Mouse (Mus musculus) splenic B cell, adult 2 months (primary cell): ENCODE measurements around the gene Nat8l.
"Not testable (repeated sequence)": the region's sequence is repeated elsewhere in the genome, so short reads cannot be mapped to it uniquely, and the experiment has no call there.

Source experiments
- DNase-seq: peaks from one replicate; pipeline ENCODE4 v3.0.0-alpha.2; 2011; ENCODE audit warnings: low read depth, low spot score
- H3K27me3 ChIP-seq: 2 replicates; pipeline ENCODE4 v1.6.1; 2012; ENCODE audit warnings: mild to moderate bottlenecking, low read length, moderate library complexity, mixed read lengths; ENCODE audit not compliant: control insufficient read depth, poor library complexity, insufficient read depth, severe bottlenecking
- H3K36me3 ChIP-seq: 2 replicates; pipeline ENCODE4 v1.6.1; 2012; ENCODE audit warnings: mild to moderate bottlenecking, low read length, moderate library complexity, mixed read lengths; ENCODE audit not compliant: control insufficient read depth, poor library complexity, insufficient read depth, severe bottlenecking

The Nat8l gene

DNA sequence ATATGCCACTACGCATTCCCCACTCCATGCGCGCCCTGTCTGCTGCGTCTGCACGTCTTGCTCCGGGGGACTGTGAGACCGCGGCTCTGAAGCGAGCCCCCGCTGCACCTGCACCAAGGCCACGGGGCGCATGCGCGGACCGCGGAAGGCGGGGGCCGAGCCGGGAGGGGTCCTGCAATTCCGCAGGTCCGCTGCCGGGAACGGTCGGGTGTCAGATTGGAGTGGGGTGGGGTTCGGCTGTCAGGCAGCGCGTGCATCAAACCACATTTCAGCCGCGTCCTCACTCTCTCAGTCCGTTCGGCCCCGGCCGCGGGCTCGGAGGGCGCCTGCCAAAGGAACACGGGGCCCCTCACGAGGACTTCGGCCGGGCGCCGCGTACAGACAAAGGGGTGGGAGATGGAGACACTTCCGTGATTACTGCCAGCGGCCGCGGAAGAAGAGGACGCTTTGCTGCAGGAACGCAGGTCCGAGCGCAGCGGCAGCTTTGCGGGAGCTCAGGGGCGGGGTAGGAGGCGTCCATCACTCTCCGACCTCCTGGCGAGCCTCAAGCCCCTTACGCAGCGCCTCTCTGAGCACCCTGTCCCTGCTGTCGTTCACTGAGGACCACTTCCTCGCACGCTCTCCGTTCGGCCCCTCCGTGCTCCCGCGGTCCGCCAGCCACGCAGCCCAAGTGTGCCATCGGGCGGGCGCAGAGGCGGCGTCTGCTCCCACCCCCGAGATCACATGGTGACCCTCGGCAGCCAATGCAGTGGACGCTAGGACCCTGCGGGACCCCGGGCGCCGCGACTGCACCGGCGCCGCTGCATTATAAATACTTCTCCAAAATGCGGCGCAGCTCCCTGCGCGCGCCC is at the start of gene Nat8l:
Nat8l (plus strand) TSS at position 142 of the 851 bp plus-strand sequence.
- Histone ChIP-seq H3K27me3 (no peaks in the 10 kb centered on the region), H3K36me3 (no peaks in the 10 kb centered on the region)
- DNase-seq = peak; percentile 44

DNA sequence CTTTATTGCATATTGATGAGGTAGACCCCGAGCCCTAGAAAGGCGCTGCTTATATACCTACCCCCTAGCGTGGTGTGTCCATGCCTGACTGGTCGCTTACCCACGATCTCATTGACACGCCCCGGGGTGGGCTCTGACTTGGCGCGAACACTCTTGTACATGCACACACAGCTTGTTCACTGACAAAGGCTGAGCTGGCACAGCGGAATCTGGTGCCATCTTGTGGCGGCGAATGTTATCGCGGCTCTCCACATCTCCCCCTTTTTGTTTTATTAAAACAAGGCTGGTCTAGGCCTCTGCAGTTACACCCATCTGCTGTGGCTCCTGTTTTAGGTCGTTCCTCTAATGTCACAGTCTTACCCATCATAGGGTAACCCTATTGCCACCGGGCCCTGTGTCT is 48.7 kb upstream of the Nat8l start:
- not testable (repeated sequence) for H3K36me3 ChIP-seq, H3K27me3 ChIP-seq, DNase-seq

DNA sequence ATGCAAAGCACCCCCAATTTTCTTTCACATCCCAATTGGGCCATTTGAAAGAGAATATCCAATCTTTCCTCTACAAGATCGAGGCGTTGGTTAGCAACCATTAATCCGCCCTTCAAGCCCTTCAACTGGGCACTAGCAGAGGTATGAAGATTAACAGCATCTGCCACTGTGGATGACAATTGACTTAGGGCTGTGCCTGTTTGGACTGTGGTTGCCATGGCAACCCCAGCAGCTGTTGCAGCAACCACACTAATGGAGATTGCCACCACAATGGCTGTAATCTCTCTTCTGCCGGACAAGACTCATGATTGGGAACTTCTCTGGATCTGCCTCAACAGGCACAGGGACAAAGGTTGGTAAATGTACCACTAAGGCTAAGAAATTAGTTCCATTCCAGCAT is 47.5 kb upstream of the Nat8l start:
- Histone ChIP-seq H3K36me3 (no peaks in the 10 kb centered on the region), H3K27me3 (no peaks in the 10 kb centered on the region)
- DNase-seq = no peak

DNA sequence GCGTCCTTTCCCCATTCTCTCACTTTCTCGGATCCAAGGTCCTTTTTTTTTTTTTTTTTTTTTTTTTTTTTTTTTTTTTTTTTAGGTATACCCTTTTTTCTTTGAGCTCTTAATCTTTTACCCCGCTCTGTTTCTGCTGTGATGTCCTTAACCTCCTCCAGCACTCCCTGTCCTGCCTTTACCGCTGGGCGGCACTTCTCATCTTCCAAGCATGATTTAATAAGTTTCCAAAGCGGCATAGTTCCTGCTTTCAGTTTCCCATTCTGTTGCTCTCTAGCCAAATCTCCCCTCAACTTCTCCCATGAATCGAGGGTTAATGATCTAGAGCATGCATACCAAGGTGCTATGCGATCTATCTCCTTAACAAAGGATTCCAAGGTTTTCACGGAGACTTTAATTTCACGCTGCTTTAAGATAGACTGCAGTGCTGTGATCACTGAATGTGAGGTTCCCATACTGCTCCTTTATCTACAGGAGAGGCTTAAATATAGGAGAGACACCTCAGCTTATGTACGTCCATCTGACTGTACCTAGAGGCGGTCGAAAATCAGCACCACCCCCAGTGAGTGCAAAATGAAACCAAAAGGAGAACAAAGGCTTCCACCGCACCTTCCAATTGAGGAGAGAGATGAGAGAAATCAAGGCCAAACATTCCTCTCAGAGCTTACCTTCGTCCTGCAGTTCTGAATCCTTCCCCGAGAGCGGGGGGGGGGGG is 42.2 kb upstream of the Nat8l start:
- no peak for DNase-seq
- Histone ChIP-seq H3K36me3 (no peaks in the 10 kb centered on the region), H3K27me3 (no peaks in the 10 kb centered on the region)

DNA sequence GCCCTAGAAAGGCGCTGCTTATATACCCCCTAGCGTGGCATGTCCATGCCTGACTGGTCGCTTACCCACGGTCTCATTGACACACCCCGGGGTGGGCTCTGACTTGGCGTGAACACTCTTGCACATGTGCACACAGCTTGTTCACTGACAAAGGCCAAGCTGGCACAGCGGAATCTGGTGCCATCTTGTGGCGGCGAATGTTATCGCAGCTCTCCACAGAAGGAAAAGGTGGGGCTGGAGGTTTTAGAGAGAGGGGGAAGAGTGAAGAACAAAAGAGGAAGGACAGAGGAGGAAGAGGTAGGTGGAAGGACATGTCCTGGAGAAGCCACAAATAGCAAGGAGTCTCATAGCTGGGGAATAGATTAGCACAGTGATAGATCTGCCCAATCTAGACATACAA is 41.4 kb upstream of the Nat8l start:
- Histone ChIP-seq H3K36me3 (no peaks in the 10 kb centered on the region), H3K27me3 (no peaks in the 10 kb centered on the region)
- peak; percentile 82 for DNase-seq

DNA sequence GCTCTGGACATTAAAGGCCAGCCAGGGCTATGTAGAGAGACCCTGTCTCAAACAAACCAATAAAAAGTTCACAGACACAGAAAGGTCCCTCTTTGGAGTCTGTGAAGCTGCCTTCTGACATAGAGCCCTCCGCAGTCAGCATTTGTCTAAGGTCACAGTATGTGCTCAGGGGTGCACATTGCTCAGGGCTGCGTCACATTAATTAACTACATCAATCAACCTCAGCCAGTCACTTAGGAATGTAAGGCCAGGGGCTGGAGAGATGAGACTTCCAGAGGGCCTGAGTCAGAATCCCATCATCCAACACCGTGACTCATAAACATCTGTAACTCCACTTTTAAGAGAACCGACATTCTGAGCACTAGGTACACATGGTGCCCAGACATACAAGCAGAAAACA is 39.9 kb upstream of the Nat8l start:
- H3K27me3 ChIP-seq = no peaks in the 10 kb centered on the region
- no peaks in the 10 kb centered on the region for H3K36me3 ChIP-seq
- no peak for DNase-seq

DNA sequence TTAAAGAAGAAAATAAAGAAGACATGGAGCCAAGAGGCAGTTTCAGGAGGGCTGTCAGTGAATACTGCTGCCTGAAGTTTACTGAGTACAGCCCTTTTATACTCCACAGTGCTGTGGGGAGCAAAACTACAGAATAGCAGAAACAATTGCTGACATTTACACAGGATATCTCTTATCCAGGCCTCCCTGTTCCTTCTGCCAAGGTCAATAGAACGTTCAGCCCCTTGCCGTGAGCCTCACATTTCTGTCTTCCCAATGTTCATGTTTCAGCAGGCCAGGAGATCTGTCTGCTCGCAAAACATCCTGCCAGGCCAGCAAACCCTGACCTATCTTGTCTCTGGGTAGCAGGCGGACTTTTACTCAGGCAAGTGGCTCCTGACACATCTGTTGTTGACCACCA is 36.4 kb upstream of the Nat8l start:
- DNase-seq = no peak
- Histone ChIP-seq H3K36me3 (no peaks in the 10 kb centered on the region), H3K27me3 (no peaks in the 10 kb centered on the region)

DNA sequence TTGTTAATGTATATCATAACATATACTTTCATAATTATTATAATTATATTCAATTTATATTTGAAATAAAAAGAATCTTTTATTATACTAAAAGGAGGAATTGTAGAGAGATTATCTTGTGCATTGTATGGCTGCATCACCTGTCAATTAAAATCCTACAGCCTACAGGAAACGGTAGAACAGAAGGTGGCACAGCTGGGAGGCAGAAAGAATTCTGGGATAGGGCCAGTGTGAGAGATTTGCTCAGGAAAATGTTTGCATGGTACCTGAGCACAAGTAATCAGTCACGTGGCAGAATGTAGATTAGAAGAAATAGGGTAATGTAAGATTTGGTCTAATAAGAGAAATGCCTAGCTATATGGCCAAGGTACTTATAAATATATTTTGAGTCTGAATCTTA is 21.0 kb upstream of the Nat8l start:
- no peaks in the 10 kb centered on the region for H3K27me3 ChIP-seq
- DNase-seq = no peak
- H3K36me3 ChIP-seq = no peaks in the 10 kb centered on the region

DNA sequence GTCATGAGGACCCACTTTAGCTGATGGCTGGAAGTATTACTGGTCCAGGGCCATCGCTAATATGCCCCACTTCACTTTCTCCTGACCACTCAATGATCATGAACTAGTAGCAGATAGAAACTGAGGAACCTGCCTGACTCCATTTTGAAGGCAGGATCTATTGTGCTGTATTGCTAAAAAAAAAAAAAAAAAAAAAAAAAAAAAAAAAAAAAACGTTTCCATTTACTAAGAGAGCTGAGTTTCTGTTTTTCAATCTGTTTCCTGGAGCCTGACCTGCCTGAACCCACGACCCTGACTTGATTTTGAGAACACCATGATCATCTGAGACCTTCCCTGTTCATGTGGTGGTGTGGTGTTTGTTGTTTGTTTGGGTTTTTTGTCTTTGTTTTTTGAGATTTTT is 19.5 kb upstream of the Nat8l start:
- no peaks in the 10 kb centered on the region for H3K36me3 ChIP-seq

DNA sequence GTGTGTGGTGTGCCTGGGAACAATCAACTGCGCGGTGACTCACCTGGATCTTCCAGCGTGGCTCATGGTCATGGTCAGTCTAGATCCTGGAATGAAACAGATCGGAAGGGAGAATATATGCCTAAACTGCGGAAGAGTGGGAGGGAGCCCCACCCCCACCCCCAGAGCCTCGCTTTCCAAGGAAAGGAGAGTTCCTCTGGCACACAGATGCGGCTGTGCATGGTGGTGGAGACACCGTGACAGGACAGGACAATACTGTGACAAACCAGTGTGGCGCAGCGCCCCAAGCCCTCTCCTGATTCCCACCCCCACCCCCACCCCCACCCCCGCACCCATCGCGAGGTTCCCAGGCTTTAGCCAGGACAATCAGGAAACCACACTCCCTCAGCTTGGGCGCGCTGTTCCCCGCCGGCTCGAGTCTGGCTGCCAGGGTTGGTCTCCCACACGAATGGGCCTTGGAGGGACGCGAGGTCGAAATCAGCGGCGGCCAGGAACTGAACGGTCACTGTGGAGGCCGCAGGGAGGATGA is 13.0 kb upstream of the Nat8l start:
- no peak for DNase-seq
- Histone ChIP-seq H3K36me3 (no peaks in the 10 kb centered on the region), H3K27me3 (peaks cover 2% of the 10 kb centered on the region; the same call in 1 of the 2 replicates)

More for the DNA sequence above, 19.5 kb upstream of the Nat8l start:
- no peaks in the 10 kb centered on the region for H3K27me3 ChIP-seq
- DNase-seq = no peak

DNA sequence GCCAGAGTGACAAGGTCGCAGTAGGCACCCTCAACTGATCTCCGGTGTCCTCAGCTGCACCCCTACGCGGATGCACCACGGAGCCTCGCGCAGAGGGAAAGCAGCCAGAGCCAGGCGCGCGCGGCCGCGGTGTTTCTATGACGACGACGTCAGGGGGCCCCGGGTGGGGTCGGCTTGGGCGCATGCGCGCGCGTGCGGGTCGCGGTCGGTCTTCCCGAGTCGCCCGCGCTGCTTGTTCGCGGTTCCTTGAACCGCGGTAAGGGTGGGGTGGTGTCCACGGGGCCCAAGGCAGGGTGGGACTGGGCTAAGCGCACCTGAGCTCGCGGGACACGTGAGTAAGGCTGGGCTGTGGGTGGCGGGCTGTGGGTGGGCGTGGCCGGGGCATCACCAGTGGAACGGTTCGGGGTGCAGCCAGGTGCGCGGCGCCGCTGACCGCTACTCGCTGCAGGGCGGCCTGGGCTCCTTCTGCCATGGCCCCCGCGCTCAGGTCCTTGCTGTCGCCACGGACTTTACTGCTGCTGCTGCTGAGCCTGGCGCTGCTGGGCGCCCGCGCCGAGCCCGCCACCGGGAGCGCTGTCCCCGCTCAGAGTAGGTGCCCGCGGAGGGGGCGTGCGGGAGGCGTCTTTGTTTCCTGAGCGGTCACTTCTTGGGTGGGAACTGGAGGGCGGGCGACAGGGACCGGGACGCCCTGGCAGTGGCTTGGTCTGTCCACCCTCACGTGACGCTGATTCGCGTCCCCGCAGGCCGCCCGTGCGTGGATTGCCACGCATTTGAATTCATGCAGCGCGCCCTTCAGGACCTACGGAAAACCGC is 12.3 kb upstream of the Nat8l start, which contains the start of gene Gm1673:
Gm1673 (plus strand) TSS at position 125 of the 813 bp plus-strand sequence.
- Histone ChIP-seq H3K36me3 (no peaks in the 10 kb centered on the region), H3K27me3 (peaks cover 2% of the 10 kb centered on the region; the same call in 1 of the 2 replicates)
- DNase-seq = peak; percentile 52

DNA sequence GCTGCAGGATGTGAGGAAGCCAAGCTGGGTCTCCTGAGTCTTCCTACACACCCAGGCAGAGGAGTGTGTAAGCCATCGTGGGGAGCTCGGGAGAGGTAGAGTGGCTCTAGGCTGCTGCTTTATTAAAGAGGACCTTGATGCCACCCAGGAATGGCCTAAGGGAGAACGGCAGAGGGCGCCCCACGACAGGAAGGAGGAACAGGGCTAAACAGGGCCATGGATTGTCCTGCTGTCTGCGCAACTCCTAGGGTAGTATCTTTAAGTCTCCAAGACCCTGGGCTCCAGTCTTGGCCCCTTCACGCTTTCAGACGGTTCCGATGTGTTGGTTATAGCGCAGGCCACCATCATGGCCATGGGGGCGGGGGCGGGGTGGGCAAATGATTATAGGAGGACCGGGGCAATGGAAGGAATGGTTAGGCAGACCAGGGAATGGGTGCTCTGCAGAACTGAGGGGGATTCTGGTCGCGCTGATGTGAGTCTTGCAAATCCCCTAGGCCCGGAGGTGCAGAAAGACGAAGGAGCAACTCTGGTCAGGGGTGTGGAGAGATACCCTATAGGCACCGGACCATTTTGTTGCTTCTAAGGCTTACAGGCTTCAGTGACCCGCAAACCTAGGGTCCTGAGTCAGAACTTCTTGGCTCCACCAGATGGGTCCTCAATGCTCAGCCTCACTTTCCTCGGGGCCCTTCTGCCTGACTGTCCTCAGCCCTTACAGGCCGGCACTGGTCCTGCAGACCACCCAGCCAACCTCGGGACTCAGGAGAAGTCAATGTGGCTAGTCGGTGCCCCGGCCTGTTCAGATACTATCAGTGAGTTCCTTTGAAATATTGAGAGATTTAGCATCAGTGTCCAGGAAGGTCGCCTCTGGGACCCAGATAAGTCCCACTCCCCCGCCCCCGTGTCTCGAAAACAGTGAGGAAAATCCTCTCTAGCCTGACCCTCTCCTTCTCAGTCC is 836 bp upstream of the Nat8l start:
- DNase-seq = no peak
- H3K27me3 ChIP-seq = no peaks in the 10 kb centered on the region
- no peaks in the 10 kb centered on the region for H3K36me3 ChIP-seq

DNA sequence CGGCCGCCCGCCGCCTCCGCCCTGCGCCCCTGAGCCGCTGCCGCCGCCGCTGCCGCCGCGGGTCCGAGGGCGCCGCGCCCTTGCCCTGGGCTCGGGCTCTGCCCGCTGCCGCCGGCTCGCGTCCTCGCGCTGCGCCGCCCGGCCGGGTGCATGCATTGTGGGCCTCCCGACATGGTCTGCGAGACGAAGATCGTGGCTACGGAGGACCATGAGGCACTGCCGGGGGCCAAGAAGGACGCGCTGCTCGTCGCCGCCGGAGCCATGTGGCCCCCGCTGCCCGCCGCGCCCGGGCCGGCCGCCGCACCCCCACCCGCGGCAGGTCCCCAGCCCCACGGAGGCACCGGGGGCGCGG is 886 bp downstream of the Nat8l start:
- Histone ChIP-seq H3K27me3 (no peaks in the 10 kb centered on the region), H3K36me3 (no peaks in the 10 kb centered on the region)
- DNase-seq = no peak
